Mouse (Mus musculus) thymus, postnatal 4 days (tissue): ENCODE results near the gene Dmrta2.

Experiments
- DNase-seq: peaks from one replicate; pipeline ENCODE4 v3.0.0; 2021

Dmrta2 gene

GRCm38 (mm10) chr4:109977148-109978067 is at the start of gene Dmrta2:
Dmrta2 (plus strand) TSS chr4:109978053.
- no peak for DNase-seq

- DNase-seq, result no peak
Measured at GRCm38 (mm10) chr4:109929058-109929457, 48.8 kb upstream of the Dmrta2 start.

- peak; percentile 30 for DNase-seq
Measured at GRCm38 (mm10) chr4:109930445-109930844, 47.4 kb upstream of the Dmrta2 start.

- DNase-seq, result no peak
Measured at GRCm38 (mm10) chr4:109930935-109931334, 46.9 kb upstream of the Dmrta2 start.

DNA sequence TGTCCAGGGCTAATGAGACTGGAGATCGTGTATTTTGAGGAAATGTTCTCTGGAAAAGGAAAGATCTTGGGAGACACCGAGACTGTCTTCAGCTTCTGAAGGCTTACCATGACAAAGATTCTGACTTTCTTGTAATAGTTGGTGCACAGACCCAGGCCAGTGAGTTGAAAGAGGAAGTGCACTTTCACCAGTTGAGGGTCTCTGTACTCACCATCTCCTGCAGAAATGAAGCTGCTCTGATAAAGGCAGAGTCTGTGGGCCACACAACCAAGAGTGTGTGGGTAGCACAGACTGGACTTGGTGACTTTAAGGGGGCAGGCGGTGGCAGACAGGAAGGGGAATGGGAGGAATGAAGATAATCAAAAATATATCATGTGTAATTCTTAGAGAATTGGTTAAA is 41.3 kb upstream of the Dmrta2 start:
- DNase-seq, result no peak

- DNase-seq, result no peak
Measured at GRCm38 (mm10) chr4:109939291-109939690, 38.6 kb upstream of the Dmrta2 start.

- no peak for DNase-seq
Measured at GRCm38 (mm10) chr4:109945554-109945953, 32.3 kb upstream of the Dmrta2 start.

DNA sequence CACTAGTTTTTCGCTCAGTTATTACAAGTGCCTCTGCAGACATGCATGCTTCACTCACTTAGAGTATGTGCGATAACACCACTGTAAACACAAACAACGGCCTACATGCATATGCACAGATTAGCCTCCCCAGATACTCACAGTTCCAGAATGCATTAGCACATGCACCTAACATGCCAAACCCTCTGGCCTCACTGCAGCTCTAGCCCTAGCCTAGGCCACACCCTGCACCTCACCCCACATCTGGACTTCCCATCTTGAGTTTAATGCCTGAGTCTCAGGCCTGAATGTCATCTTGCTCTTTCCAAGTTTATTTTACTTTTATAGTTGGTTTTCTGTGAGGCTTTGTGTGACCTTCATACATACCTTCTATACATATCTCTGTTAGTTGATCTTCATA is 28.5 kb upstream of the Dmrta2 start:
- no peak for DNase-seq

- DNase-seq, result no peak
Measured at GRCm38 (mm10) chr4:109953509-109953908, 24.3 kb upstream of the Dmrta2 start.

GRCm38 (mm10) chr4:109960201-109960935 is 17.5 kb upstream of the Dmrta2 start:
- DNase-seq, result no peak

GRCm38 (mm10) chr4:109963570-109964279 is 14.1 kb upstream of the Dmrta2 start:
- no peak for DNase-seq

DNA sequence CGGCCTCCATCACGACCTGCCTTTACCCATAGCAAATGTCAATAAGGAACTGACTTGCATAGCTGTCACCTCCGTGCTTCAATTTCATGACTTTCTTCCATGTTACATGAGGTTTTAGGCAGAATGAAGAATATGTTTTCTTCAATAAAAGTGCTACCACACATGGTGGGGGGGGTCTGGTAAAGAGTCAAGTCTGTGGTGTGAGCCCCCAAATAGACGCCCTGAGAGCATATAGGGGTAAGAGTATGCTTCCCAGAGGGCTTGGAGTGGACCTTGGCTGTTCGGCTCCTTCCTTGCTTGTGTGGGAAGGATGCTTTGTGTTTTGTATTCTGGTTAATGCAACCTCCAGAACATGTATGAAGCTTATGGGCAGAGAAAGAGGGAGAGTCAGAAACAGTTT is 8.3 kb upstream of the Dmrta2 start:
- no peak for DNase-seq

DNA sequence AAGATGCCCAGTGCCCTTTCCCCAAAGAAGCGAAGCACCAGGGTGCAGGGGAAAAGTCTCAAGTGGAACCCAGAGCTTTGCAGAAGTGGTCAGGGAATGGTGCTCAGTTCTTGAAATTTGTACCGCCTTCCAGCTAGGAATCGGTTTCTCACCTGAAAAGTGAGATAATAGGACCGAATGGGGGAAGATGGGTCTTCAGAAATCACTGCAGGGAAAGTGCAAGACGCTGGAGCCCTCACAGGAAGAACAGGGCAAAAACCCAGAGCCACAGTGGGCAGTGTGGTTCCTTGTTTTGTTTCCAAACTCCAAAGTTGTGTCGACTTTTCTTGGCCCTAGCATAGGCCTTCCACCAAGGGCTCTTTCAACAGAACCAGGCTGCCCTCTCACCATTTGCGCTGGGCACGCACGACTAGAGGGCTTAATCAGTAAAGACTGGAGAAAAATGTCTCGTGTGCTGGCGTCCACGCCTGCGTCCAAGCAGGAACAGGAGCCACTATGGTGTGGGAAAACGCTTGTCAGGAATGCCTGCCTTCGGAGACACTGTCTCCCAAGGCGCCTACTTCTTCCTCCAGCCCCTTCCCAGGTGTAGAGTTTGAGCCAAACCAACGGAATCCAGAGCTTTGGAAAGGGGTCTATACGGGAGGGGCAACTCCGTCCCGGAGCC is 3.7 kb upstream of the Dmrta2 start:
- DNase-seq, result no peak

GRCm38 (mm10) chr4:109974655-109975380 is 3.0 kb upstream of the Dmrta2 start:
- no peak for DNase-seq

- no peak for DNase-seq
Measured at GRCm38 (mm10) chr4:109975381-109976240, 2.2 kb upstream of the Dmrta2 start.

- DNase-seq, result no peak
Measured at GRCm38 (mm10) chr4:109976273-109977147, 1.3 kb upstream of the Dmrta2 start.

DNA sequence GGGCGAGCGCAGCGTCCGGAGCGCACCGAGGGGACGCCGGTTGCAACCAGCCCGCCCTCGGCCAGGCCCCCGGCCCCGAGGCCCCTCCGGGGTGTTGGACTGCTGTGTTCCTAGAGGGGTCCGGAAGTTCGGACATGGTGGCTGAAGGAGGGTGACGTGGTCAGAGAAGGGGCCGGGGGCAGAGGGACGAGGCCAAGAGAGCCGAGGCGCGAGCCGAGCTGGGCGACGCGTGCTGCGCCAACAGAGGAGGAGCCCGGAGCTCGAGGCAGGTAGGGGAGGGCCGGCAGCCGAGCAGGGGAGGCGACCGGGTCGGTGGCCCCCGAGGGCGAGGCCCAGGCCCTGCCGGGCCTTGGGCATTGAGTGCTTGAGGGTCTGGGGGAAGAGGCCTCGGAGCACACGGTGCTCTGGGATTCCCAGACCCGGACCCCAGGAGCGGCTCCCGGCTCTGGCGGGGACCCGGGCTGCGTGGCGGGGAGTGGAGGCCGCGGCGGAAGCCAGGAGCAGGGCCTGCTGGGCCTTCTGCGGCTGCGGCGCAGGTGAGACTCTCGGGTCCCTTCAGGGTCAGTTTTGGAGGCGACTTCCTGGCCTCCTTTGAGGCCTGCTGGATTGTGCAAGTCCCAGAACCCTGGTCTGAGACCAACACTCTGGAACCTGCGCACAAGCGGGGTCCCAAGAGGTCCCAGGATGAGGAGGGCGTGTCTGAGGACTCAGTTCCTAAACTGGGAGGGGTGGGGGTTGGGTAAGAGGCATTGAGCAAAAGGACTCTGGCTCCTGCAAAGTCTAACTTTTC is 410 bp downstream of the Dmrta2 start:
- no peak for DNase-seq

- DNase-seq, result no peak
Measured at GRCm38 (mm10) chr4:109978858-109979340, 1.0 kb downstream of the Dmrta2 start.
